Mouse (Mus musculus) splenic B cell, adult 2 months (primary cell): ENCODE data around the gene Espn.

Source experiments
- DNase-seq: peaks from one replicate; pipeline ENCODE4 v3.0.0-alpha.2; 2011; ENCODE audit warnings: low read depth, low spot score
- H3K27me3 ChIP-seq: 2 replicates; pipeline ENCODE4 v1.6.1; 2012; ENCODE audit warnings: mild to moderate bottlenecking, low read length, moderate library complexity, mixed read lengths; ENCODE audit not compliant: control insufficient read depth, poor library complexity, insufficient read depth, severe bottlenecking
- H3K36me3 ChIP-seq: 2 replicates; pipeline ENCODE4 v1.6.1; 2012; ENCODE audit warnings: mild to moderate bottlenecking, low read length, moderate library complexity, mixed read lengths; ENCODE audit not compliant: control insufficient read depth, poor library complexity, insufficient read depth, severe bottlenecking

Espn gene

DNA sequence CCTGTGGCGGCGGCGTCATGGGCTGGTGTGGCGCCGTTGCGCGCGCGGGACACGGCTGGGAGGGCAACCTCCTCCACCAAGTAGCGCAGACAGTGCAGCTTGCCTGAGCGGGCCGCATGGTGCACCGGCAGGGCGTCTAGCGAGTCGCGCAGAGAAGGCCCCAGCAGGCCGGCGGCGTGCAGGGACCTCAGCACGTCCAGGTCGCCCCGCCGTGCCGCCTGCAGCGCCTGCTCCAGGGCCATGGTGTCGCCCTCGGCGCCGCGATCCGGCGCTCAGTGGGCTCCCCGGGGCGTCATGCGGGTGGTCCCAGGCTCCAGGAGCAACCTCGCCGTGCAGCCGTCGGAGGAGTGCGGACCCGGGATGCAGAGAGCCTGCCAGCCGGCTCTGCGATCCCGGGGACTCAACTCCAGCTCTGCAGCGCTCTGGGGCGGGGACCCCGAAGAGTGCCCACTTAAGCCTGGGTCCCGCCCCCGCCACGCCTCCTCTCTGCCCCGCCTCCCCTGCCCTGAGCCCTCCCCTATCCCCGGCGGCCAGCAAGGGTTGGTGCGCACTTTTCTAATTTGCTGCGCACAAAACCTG is at the start of gene Espn:
Espn (minus strand) TSS at position 406 of the 579 bp plus-strand sequence.
- Histone ChIP-seq H3K36me3 (no peaks in the 10 kb centered on the region), H3K27me3 (no peaks in the 10 kb centered on the region)
- peak; percentile 47 for DNase-seq

GRCm38 (mm10) chr4:152201492-152201891 is 49.3 kb upstream of the Espn start:
- Histone ChIP-seq H3K36me3 (no peaks in the 10 kb centered on the region), H3K27me3 (no peaks in the 10 kb centered on the region)
- DNase-seq = peak; percentile 66

GRCm38 (mm10) chr4:152199617-152200016 is 47.4 kb upstream of the Espn start:
- Histone ChIP-seq H3K27me3 (no peaks in the 10 kb centered on the region), H3K36me3 (no peaks in the 10 kb centered on the region)

DNA sequence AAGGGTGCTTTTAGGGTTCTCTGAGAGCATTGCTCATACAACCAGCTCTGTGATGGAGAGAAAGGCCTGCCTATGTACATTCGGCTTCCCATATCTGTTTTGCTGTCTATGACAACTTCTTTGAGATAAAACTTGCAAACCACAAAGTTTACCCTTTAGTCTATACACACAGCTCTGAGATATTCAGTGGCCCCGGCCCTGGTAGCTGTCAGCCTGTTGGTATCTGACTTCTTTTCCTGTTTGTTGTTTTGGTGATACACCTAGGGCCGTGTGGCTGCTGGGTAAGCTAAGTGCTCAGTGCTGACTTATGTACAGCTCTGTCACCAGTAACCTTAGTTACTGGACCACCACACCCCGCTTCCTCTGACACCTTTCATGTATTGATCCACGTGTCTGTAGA is 45.4 kb upstream of the Espn start:
- DNase-seq = no peak
- Histone ChIP-seq H3K36me3 (no peaks in the 10 kb centered on the region), H3K27me3 (no peaks in the 10 kb centered on the region)

More at GRCm38 (mm10) chr4:152199617-152200016, 47.4 kb upstream of the Espn start:
- DNase-seq = no peak

DNA sequence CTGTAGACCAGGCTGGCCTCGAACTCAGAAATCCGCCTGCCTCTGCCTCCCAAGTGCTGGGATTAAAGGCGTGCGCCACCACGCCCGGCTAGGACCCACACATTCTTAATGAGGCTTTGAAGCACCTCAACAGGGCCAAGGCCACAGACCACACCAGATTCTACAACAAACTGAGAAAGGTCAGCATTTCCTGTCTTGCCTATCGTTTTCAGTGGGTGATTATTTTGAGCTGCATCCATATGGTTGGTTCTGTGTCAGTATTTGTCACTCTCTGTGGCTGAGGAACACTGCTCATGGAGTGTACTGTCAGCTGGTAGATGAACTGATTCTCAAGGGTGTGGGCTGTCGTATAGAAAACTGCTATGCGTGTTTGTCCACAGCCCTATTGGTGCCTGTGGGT is 44.1 kb upstream of the Espn start:
- Histone ChIP-seq H3K27me3 (no peaks in the 10 kb centered on the region), H3K36me3 (no peaks in the 10 kb centered on the region)
- DNase-seq = no peak

GRCm38 (mm10) chr4:152194476-152195175 is 42.5 kb upstream of the Espn start:
- no peaks in the 10 kb centered on the region for H3K27me3 ChIP-seq
- H3K36me3 ChIP-seq = no peaks in the 10 kb centered on the region
- no peak for DNase-seq

DNA sequence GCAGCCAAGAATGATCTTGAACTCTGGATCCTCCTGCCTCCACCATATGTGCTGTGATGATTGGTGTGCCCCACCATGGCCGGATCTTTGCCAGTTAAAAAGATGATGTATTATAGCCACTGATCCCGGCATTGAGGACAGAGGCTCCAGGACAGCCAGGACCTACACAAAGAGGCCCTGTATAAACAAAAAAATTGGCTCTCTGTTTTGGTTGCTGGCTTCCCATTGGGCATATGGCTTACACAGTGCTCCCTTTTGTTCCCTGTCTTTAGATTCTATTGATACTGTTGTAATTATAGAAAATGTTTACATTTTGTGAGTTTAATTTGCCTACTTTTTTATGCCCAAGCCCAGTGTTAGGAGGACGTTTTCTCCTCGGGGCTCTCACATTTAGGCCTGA is 40.4 kb upstream of the Espn start:
- DNase-seq = no peak
- no peaks in the 10 kb centered on the region for H3K36me3 ChIP-seq
- no peaks in the 10 kb centered on the region for H3K27me3 ChIP-seq

- no peaks in the 10 kb centered on the region for H3K27me3 ChIP-seq
Observed at GRCm38 (mm10) chr4:152190701-152191100, 38.5 kb upstream of the Espn start.

GRCm38 (mm10) chr4:152190096-152190653 is 38.0 kb upstream of the Espn start:
- no peak for DNase-seq
- Histone ChIP-seq H3K27me3 (no peaks in the 10 kb centered on the region), H3K36me3 (no peaks in the 10 kb centered on the region)

More at GRCm38 (mm10) chr4:152190701-152191100, 38.5 kb upstream of the Espn start:
- DNase-seq = no peak
- H3K36me3 ChIP-seq = no peaks in the 10 kb centered on the region

- no peak for DNase-seq
- Histone ChIP-seq H3K36me3 (no peaks in the 10 kb centered on the region), H3K27me3 (no peaks in the 10 kb centered on the region)
Observed at GRCm38 (mm10) chr4:152189691-152190090, 37.5 kb upstream of the Espn start.

DNA sequence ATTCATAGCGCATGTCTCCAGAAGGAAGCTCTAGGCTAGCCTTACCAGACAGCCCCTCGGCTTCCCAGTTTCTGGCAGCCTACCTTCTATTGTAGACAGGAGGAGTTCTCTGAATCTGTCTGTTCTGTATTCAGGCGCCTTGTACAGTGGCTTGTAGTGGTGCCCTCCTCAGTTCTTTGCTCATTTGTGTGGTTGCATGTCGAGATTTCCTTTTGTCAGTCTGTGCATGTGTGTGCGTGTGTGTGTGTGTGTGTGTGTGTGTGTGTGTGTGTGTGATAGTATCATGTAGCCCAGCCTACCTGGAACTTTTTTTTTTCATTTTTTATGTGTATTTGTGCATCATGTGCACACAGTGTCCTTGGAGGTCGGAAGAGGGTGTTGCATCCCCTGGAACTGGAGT is 36.9 kb upstream of the Espn start:
- H3K36me3 ChIP-seq = no peaks in the 10 kb centered on the region
- DNase-seq = no peak
- no peaks in the 10 kb centered on the region for H3K27me3 ChIP-seq

DNA sequence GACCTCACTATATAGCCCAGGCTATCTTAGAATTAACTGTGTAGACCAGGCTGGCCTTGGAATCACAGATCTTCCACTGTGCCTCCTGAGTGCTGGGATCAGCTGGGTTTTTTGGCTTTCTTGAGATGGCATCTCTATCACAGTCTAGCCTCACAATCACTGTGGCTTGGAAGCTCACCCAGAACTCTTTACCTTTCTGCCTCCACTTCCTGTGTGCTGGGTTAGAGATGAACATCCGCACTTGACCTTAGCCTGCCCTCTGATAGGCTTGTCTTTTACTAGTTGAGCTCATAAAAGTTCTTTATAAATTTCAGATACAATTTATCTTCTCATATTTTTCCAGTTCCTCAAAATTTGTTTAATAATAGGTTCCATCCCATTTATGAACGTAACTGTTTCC is 36.5 kb upstream of the Espn start:
- Histone ChIP-seq H3K27me3 (no peaks in the 10 kb centered on the region), H3K36me3 (no peaks in the 10 kb centered on the region)
- DNase-seq = no peak

DNA sequence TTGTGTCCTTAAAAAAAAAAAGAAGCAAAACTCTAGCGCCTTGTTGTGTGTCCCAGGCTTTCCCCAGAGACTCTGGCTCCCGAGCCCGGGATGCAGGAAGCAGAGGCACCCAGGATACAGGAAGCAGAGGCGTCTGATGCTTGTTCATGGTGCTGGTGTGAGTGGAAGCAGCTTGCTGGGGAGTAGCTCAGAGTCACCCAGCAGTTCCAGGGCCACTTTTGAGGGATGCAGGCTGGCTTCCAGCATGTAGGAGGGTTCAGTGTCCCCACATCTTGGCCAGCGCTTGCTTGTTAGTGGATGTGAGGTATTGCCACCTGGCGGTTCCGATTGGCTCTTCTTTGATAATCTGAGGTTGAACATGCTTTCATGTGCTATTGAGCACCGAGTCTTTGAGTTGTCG is 35.0 kb upstream of the Espn start:
- Histone ChIP-seq H3K27me3 (no peaks in the 10 kb centered on the region), H3K36me3 (no peaks in the 10 kb centered on the region)
- no peak for DNase-seq

DNA sequence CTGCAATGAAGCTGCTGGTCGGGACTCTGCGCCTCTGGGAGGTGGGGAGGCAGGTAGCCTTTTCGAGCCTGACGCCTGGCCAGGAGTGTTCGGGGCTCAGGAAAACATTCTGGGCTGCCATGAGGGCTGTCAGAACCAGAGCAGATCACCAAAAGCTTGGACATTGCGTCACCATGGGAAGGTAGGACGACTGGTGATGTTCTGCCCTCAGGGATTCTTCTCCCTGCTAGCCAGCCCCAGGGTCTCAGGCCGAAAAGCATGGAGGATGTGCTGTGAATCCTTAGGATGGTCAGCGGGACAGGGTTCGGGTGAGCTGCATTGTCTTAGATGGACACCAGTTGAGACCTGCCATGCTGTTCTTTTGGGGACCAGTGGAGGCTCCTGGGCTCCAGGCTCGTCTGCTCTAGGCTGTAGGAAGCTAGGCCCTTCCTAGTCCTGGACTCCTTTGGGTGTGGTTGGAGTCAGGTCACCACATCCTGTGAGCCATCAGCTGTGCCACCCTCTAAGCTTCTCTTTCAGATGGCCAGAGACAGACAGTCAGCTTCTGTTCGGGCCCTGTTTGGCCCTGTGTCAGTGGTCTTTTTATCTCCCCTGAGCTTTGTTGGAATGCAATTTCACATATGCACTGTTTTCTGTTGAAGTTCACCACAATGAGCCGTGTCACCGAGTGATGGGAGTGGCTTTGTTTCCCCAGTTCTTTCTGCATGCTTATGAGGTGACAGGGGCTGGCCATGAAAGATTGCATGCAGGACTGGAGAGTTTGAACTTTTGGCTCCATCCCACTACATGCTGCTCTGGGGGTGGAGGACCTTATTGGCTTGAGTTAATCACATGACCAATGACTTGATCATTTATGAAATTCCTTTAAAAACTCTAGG is 34.3 kb upstream of the Espn start:
- H3K27me3 ChIP-seq = no peaks in the 10 kb centered on the region
- no peaks in the 10 kb centered on the region for H3K36me3 ChIP-seq
- DNase-seq = no peak
